In the genomic region with DNA sequence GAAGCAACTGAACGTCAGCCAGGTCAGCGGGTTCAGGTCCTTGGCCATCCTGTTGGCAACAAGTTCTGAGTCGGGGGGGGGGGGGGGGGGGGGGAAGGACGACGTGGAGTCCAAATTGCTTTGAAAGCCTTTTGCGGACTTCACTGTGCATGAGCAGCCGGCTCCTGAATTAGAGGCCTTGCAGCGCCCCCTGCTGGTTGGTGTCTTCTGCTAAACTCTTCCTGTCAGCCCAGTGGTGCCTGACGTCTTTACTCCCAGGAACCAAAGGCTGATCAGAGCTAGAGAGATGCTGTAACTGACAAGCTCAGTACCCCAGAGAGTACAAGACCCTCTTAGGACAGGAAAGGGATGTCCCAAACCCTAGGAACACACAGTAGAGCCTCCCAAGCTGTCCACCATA, we compare ENCODE assay signal across 9 mouse cellular contexts. TPM values are rescaled to one million over a fixed set of nuclear protein-coding genes. Genes with fewer than 3 reads are reported as not detected.
DNase-seq lines count a peak whose midpoint lies in the region; ATAC-seq lines count a peak whose summit lies in the region.
"Had no signal": no experiment of that assay in that cellular context is flagged by ENCODE, and none has a peak within 500 bp of the region (broad histone marks: within the 10 kb centered on the region; RNA-seq: fewer than 3 reads in every experiment).

No protein-coding gene starts in this region.

- 4% methylated on average over 7 of the region's 9 CpGs for WGBS in liver, embryonic 11.5 days

- no peak overlapping the region for H3K27ac ChIP-seq in liver, embryonic 11.5 days (ENCODE audit: low read depth, low read length)
- H3K27ac ChIP-seq: heart, embryonic 15.5 days had no signal

- no peak overlapping the region for H3K9ac ChIP-seq in liver, embryonic 11.5 days (ENCODE audit: low read depth, low read length)
- H3K9ac ChIP-seq: heart, embryonic 15.5 days had no signal

- no peaks in the 10 kb centered on the region for H3K9me3 ChIP-seq in liver, embryonic 11.5 days (ENCODE audit: control insufficient read depth, low read length)
- H3K9me3 ChIP-seq: heart, embryonic 15.5 days had no signal

- intact Hi-C loops in gastrocnemius, postnatal 36 days (cut with DNase I), result loop anchor here (2.0 to 5.0 kb wide), 3 partner anchors 96 to 416 kb away; no protein-coding TSS in a partner anchor

- no peaks in the 10 kb centered on the region; the same call in none of the 2 replicates for H3K27me3 ChIP-seq in liver, embryonic 11.5 days (replicated peaks; ENCODE audit: control insufficient read depth, insufficient read depth, low read length)

- H3K36me3 ChIP-seq in liver, embryonic 11.5 days (ENCODE audit: control insufficient read depth, insufficient read depth, low read length), result no peaks in the 10 kb centered on the region
- H3K36me3 ChIP-seq: heart, embryonic 15.5 days had no signal

- ATAC-seq in CD4-positive, CD25-positive, alpha-beta regulatory T cell, adult 4 months, result peak; percentile 70
- no peak for ATAC-seq in liver, embryonic 11.5 days (replicated peaks; ENCODE audit: low FRiP score)

- no peaks in the 10 kb centered on the region for H3K4me1 ChIP-seq in liver, embryonic 11.5 days (replicated peaks; ENCODE audit: control insufficient read depth, insufficient read depth, low read length)
- H3K4me1 ChIP-seq: heart, embryonic 15.5 days had no signal

- no peak overlapping the region for H3K4me3 ChIP-seq in liver, embryonic 11.5 days (ENCODE audit: low read depth, low read length)
- H3K4me3 ChIP-seq: heart, embryonic 15.5 days had no signal

- peak; percentile 94 for DNase-seq in adrenal gland, postnatal 14 days
- peak; percentile 74 for DNase-seq in embryo, embryonic 11.5 days (ENCODE audit: low read depth, low spot score)
- DNase-seq in gastrocnemius, postnatal 36 days, result peak; percentile 67 to 75
- peak; percentile 94 for DNase-seq in kidney, postnatal 10 days
- peak; percentile 72 for DNase-seq in liver, embryonic 11.5 days (ENCODE audit: low spot score)
- DNase-seq in retina, embryonic 14.5 days (ENCODE audit: low spot score), result peak; percentile 95
- peak; percentile 65 for DNase-seq in thymus, postnatal 25 days

- no peak overlapping the region for H3K4me2 ChIP-seq in liver, embryonic 11.5 days
- H3K4me2 ChIP-seq: heart, embryonic 15.5 days had no signal

RNA-seq across cellular contexts. Expression of a gene that starts 43.7 kb away (rescaled TPM):
- polyA plus RNA-seq in CD4-positive, CD25-positive, alpha-beta regulatory T cell, adult 4 months (2017; shearing (Covaris generic)), result 10 to 100 TPM in 1 of 2 experiments, 1 to 10 TPM in 1; 7.9 to 12.5 TPM
- 77.8 and 121 TPM in 2 replicates for total RNA-seq in adrenal gland, postnatal 14 days (2021)
- total RNA-seq in gastrocnemius, postnatal 36 days (2021), result 10 to 100 TPM in 1 of 2 experiments, 1 to 10 TPM in 1; 8.5 to 13.6 TPM
- 44.8 and 49.2 TPM in 2 replicates for polyA plus RNA-seq in liver, embryonic 11.5 days (2014; fragmentation: Nextera tagmentation; extraction: Ambion mirVana)
